Mouse (Mus musculus) G1E (cell line): ENCODE results near the gene Hoxa9. TPM values are rescaled to one million over a fixed set of nuclear protein-coding genes. Genes with fewer than 3 reads are reported as not detected.

Experiments used
- ATAC-seq: 2 replicates; pipeline ENCODE4 v1.8.0; 2016; ENCODE audit warnings: mild to moderate bottlenecking; ENCODE audit not compliant: insufficient number of reproducible peaks, poor library complexity, low FRiP score, severe bottlenecking; ENCODE audit errors: extremely low read depth
- DNase-seq: peaks from one replicate; pipeline ENCODE4 v3.0.0; 2012; ENCODE audit warnings: low spot score
- H3K27me3 ChIP-seq: 2 replicates; pipeline ENCODE4 v1.6.1; 2012; ENCODE audit warnings: mild to moderate bottlenecking, low read length, inconsistent platforms; ENCODE audit not compliant: insufficient read depth
- H3K36me3 ChIP-seq: replicated peaks from 2 replicates; pipeline ENCODE3; 2012; ENCODE audit warnings: mild to moderate bottlenecking, inconsistent platforms
- H3K4me1 ChIP-seq: 2 replicates; pipeline ENCODE4 v1.6.1; 2012; ENCODE audit warnings: low read depth, low read length, inconsistent platforms, mixed read lengths; ENCODE audit not compliant: insufficient read depth
- H3K4me3 ChIP-seq: 2 replicates; pipeline ENCODE4 v1.5.1; 2012; ENCODE audit warnings: low read depth, mild to moderate bottlenecking, inconsistent platforms, low read length, moderate library complexity, mixed read lengths
- H3K9me3 ChIP-seq: replicated peaks from 2 replicates; pipeline ENCODE4 v1.6.1; 2012; ENCODE audit warnings: inconsistent platforms
- CTCF ChIP-seq: IDR thresholded peaks from 2 replicates; pipeline ENCODE4 v1.5.1; 2012; ENCODE audit warnings: low read depth, low read length, inconsistent platforms, mixed read lengths
- GATA1 ChIP-seq: IDR thresholded peaks from 2 replicates; pipeline ENCODE4 v1.6.1; 2012; ENCODE audit warnings: borderline replicate concordance, low read length, inconsistent platforms, mixed read lengths
- GATA2 ChIP-seq: IDR thresholded peaks from 2 replicates; pipeline ENCODE4 v1.6.1; 2012; ENCODE audit warnings: low read depth, low read length, inconsistent platforms, borderline replicate concordance
- POLR2AphosphoS5 ChIP-seq: IDR thresholded peaks from 2 replicates; pipeline ENCODE4 v1.6.1; 2012; ENCODE audit warnings: low read depth, low read length, inconsistent platforms; ENCODE audit not compliant: insufficient replicate concordance
- TAL1 ChIP-seq: conservative IDR thresholded peaks from 2 replicates; pipeline ENCODE4 v1.6.1; 2012; ENCODE audit warnings: low read depth, low read length, inconsistent platforms, mixed read lengths
- polyA plus RNA-seq: library from polyadenylated mRNA; stranded (reverse); fragments of >175 nt; gene quantifications from 2 replicates; pipeline ENCODE4 v1.2.3, GENCODE M21; 2012
- total RNA-seq, 2 experiments: library from RNA; stranded (forward) in 1 of 2; stranded (reverse) in 1 of 2; fragments of 200-1000 nt in 1 of 2; fragments of >200 nt in 1 of 2; fragmentation: Nextera tagmentation in 1 of 2; gene quantifications; 2 replicates each; pipeline ENCODE4 v1.2.3; 2014 to 2017

Hoxa9 gene
- total and polyA plus RNA-seq, 3 experiments, result 0.05 TPM; not detected in 2

DNA sequence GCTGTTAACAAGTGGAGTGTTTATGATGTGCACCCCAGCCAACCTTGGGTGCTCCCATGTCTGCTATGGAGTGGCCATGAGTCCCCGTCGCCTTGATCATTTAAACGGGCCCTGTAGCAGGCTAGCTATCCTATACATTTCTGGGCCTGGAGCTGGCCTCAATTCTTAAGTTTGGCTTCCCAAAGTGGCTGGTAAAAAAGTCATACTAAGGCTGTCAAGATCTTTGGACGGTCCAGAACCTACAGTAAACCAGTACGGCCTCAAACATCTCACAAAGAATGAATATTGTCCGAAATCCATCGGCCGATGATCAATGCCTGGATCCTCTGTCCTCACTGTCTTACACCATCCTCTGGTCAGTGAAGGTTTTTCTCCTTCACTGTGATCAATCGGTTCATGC is 4.4 kb upstream of the Hoxa9 start:
- Histone ChIP-seq H3K9me3 (peaks cover 12% of the 10 kb centered on the region), H3K27me3 (peaks cover 49% of the 10 kb centered on the region), H3K36me3 (no peaks in the 10 kb centered on the region), H3K4me3 (no peak overlapping the region), H3K4me1 (no peaks in the 10 kb centered on the region)
- no peak for TF ChIP-seq CTCF
- no peak for TF ChIP-seq GATA2
- no peak for TF ChIP-seq TAL1
- TF ChIP-seq GATA1, result no peak
- no peak for TF ChIP-seq POLR2AphosphoS5
- DNase-seq (no peak), ATAC-seq (no peak)

DNA sequence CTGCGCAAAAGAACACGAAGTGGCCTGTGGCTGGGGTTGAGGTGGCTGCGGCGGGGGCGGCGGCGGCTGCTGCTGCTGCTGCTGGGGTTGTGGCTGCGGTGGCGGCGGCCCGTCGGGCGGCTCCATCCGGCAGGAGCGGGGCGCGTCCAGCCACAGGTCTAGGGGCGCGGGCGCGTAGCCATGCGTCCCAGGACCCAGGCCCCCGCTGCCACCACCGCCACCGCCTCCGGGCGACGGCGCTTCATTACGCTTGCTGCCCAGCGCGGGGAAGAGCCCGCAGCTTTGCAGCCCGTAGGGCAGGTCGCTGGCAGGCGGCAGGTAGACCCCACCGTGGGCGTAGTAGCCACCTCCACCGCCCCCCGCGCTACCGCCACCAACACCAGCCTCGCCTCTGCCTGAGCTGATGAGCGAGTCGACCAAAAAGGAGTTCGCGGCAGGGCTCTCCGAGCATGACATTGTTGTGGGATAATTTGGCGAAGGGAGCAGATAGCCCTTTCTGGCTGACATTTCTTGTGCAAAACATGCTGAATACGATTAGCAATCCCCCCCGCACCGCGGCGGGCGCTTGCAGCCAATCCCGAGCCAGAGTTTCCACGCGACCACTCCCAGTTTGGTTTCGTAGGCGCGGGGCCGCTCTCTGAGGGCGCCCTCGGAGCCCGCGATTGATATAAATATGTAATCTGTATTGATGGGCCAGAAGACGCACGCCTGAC is 3.7 kb upstream of the Hoxa9 start:
- H3K4me3 ChIP-seq, result no peak overlapping the region
- H3K9me3 ChIP-seq, result peaks cover 12% of the 10 kb centered on the region
- H3K4me1 ChIP-seq, result no peaks in the 10 kb centered on the region
- TF ChIP-seq CTCF, result no peak
- no peak for TF ChIP-seq GATA1
- TF ChIP-seq TAL1, result no peak
- TF ChIP-seq POLR2AphosphoS5, result no peak
- DNase-seq (no peak), ATAC-seq (no peak)
- no peaks in the 10 kb centered on the region for H3K36me3 ChIP-seq
- H3K27me3 ChIP-seq, result peaks cover 50% of the 10 kb centered on the region

DNA sequence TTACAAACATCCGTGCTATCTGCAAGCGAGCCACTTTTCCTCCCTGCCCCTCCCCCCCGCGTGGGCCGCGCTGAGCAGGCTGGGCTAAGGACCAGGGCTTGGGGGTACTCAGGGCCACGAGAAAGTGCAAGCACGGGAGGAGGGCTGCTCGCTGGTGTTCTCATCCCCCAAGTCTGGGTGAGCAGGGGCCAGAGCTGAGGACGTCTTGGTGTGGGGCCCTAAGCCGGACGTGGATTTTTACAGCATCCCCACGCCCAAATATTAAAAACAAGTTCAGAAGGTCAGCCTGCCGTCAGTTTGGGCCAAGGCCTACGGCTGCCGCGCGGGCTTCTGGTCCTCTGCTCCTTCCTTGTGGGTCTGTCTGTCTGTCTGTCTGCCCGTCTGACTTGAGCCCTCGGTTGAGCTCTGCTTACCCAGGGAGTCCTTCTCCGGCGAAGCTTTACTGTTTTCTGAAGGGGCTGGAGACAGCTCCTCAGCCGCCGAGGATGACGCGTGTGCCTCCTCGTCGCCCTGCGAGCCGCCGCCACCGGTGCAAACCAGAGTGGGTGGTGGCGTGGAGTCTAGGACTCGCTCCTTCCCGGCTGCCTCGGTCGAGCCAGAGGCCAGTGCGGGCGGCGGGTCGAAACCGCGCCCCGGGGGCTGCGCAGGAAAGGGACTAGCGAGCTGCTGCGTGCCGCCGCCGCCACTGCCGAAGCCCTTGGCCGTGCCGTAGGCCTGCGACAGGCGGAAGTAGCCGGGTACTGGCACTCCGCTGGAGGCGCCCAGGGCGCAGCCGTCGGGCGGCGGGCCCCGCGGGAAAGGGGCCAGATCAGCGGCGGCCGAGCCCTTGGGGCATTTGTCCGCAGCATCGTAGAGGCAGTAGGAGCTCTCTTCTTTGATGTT is 2.9 kb upstream of the Hoxa9 start:
- ATAC-seq (no peak), DNase-seq (no peak)
- Histone ChIP-seq H3K27me3 (peaks cover 55% of the 10 kb centered on the region), H3K4me1 (no peaks in the 10 kb centered on the region), H3K36me3 (no peaks in the 10 kb centered on the region), H3K9me3 (peaks cover 12% of the 10 kb centered on the region), H3K4me3 (no peak overlapping the region)
- TF ChIP-seq POLR2AphosphoS5 (no peak), GATA2 (no peak), CTCF (no peak), TAL1 (no peak)

DNA sequence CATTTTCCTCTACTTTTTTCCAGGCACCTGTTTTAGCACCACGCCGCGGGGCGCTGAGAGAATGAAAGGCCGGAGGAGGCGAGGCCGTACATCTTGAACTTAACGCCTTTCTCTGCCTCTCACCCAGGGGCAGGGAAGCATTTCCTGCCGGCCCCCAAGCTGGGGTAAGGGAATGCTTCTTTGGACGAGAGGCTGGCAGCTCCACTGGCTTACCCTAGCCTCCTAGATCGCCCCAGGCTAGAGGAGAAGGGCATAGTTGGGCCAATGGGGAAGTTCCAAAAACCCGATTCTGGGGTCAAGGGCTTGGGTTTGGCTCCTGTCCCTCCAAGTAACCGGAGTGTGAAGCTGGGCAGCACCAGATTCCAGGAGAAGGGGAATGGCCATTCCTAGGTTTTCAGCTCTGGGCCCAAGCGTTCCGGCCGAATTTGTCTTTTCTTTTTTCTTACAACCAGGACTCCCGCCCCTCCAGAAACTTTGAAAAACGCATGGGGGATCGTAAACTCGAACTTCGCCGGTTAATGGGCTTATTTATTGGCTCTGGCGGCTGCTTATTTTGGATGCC is 2.2 kb upstream of the Hoxa9 start:
- no peak for ATAC-seq
- H3K4me1 ChIP-seq, result no peaks in the 10 kb centered on the region
- H3K4me3 ChIP-seq, result no peak overlapping the region
- no peak for DNase-seq
- TF ChIP-seq CTCF, result no peak
- no peak for TF ChIP-seq GATA2
- TF ChIP-seq TAL1, result no peak
- peaks cover 56% of the 10 kb centered on the region for H3K27me3 ChIP-seq
- no peaks in the 10 kb centered on the region for H3K36me3 ChIP-seq
- H3K9me3 ChIP-seq, result peaks cover 12% of the 10 kb centered on the region

DNA sequence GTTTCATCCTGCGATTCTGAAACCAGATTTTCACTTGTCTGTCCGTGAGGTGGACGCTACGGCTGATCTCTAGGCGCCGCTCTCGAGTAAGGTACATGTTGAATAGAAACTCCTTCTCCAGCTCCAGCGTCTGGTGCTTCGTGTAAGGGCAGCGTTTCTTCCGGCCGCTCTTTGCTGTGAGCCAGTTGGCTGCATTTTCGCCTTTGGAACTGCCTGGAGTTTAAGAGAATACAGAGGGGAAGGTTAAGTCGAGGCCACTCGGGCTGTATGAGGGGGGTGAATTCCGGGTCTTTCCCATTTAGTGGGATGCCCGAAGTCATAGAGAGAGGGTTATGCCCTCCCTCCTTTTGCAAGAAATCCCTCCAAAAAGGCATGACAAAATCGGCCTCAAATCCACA is 1.7 kb upstream of the Hoxa9 start:
- Histone ChIP-seq H3K4me3 (no peak overlapping the region), H3K36me3 (no peaks in the 10 kb centered on the region), H3K4me1 (no peaks in the 10 kb centered on the region), H3K27me3 (peaks cover 54% of the 10 kb centered on the region), H3K9me3 (peaks cover 12% of the 10 kb centered on the region)
- DNase-seq, result no peak
- TF ChIP-seq GATA1 (no peak), GATA2 (no peak), CTCF (no peak), POLR2AphosphoS5 (no peak), TAL1 (no peak)
- no peak for ATAC-seq

DNA sequence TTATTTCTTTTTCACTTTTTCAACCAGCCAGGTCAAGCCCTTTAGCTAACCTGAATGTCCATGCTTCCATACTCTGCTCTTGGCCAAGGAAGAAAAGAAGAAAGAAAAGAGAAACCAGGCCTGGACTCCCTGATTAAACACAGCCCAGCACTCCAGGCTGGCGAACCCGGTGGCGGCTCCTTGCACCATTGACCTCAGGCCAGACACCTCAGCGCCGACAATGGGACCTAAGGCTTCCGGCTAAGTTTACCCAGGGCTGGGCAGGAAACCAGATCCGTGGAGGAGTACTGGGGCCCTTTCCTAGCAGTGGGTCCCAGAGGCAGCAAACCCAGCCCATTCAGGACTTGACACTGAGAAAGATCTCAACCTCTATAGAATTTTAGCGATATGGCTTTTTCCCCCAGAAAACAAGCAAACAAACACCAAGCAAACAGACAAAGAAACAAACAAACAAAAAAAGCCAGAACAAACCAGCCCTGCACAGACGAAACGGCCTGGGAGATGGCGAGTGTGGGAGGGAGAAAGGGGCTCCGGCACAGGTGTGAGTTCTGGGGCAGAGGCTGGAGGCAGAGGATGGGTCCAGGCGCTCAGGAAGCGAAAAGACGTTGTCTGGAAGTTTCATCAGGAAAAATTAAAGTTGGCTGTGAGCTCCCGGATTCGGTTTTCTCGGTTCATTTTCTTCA is 1.1 kb upstream of the Hoxa9 start:
- no peak for ATAC-seq
- TF ChIP-seq CTCF, result no peak
- no peak for TF ChIP-seq GATA1
- TF ChIP-seq POLR2AphosphoS5, result no peak
- TF ChIP-seq GATA2, result no peak
- no peak for TF ChIP-seq TAL1
- peaks cover 54% of the 10 kb centered on the region for H3K27me3 ChIP-seq

More for the DNA sequence above, 1.1 kb upstream of the Hoxa9 start:
- DNase-seq, result no peak
- peaks cover 12% of the 10 kb centered on the region for H3K9me3 ChIP-seq
- no peak overlapping the region for H3K4me3 ChIP-seq
- H3K4me1 ChIP-seq, result no peaks in the 10 kb centered on the region
- H3K36me3 ChIP-seq, result no peaks in the 10 kb centered on the region
